Mouse (Mus musculus) cerebellum, postnatal 14 days (tissue): ENCODE measurements around the gene P4hb.
"Not testable (repeated sequence)": the region's sequence is repeated elsewhere in the genome, so short reads cannot be mapped to it uniquely, and the experiment has no call there.

Source experiments
- DNase-seq, 2 experiments: peaks; one replicate each; pipeline ENCODE4 v3.0.0; 2021; ENCODE audit warnings: mixed read lengths in 2 of 2

P4hb gene

DNA sequence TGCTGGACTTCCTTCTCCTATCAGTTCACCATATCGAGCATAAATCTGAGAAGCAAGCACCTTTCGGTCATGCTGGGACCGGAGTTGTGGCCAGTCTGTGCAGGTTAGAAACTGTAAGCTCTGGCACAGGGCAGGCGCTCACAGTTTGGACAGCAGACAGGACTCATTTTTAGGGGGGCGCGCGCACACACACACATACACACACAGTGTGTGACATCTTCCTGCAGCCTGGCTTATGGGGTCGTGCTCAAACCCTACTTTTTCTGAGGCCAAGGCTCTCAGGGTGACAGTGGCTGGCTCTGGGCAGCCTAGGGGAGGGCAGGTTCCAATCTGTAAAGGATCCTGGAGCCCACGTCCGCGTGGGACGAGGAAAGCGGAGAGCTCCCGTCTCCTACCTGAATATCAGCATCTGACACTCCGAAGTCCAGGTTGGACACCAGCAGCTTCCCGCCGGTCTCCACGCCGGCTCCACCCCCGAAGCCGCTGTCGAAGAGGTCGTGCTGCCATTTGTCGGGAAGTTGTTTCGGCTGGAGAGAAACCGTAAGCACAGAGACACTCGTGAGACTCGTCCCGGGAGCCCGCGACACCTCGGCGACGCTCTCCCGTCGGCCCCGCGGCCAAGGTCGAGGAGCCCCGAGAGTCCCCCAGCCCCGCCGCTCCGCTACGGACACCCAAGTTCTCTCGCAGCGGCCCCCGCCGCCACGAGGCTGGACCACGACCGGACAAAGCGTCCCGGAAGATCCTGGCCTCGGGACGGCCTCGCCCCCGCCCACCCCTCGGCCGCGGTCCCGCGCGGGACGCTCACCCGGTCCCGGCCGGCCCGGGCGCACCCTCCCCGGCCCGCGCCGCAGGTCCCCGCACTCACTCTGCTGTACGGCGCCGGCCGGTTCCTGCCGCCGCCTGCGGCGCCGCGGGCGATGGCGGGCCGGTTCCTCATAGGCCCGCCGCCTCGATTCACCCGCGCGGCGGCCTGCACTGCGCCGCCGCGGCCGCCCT, 24.5 kb upstream of the P4hb start:
- peak; percentile 14 to 37 for DNase-seq

DNA sequence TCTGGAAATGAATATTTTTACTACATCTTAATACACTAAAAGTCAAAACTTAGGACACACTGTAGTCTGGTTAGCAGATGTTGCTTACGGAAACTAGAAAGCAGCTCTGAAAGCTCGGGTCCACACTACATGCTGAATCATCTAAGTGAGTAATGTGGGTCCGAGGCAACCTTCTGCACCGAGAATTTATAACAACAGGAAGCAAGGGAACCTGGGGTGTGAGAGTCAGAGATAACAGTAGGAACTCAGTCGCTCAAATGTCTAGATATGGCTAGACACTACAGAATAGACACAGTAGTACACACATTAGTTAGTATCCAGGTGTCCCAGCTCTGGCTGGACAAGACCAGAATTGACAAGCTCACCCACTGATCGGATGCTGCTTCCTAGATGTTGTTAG, 15.5 kb upstream of the P4hb start:
- no peak for DNase-seq

DNA sequence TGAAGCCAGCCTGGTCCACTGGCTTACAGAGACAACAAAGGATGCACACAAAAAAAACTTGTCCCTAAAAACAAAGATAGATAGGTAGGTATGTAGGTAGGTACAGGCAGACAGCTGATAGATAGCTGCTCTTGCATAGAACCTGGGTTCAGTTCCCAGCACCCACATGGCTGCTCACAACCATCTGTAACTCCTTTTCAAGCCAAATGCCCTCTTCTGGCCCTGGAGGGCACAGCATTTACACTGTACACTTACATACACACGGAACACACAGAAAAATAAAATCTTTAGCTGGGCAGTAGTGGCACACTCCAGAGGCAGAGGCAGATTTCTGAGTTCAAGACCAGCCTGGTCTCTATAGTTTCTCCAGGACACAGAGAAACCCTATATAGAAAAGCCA, 10.9 kb upstream of the P4hb start:
- DNase-seq = no peak

DNA sequence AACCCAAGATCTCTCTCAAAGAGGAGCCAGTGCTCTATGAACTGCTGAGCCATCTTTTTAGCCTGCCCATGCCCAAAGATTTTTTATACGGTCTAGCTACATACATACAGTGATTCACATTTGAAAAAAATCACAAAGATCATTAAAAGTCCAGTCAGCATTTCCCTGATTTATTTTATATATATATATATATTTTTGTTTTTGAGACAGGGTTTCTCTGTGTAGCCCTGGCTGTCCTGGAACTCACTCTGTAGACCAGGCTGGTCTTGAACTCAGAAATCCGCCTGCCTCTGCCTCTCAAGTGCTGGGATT, 9.9 kb upstream of the P4hb start:
- DNase-seq = not testable (repeated sequence)

DNA sequence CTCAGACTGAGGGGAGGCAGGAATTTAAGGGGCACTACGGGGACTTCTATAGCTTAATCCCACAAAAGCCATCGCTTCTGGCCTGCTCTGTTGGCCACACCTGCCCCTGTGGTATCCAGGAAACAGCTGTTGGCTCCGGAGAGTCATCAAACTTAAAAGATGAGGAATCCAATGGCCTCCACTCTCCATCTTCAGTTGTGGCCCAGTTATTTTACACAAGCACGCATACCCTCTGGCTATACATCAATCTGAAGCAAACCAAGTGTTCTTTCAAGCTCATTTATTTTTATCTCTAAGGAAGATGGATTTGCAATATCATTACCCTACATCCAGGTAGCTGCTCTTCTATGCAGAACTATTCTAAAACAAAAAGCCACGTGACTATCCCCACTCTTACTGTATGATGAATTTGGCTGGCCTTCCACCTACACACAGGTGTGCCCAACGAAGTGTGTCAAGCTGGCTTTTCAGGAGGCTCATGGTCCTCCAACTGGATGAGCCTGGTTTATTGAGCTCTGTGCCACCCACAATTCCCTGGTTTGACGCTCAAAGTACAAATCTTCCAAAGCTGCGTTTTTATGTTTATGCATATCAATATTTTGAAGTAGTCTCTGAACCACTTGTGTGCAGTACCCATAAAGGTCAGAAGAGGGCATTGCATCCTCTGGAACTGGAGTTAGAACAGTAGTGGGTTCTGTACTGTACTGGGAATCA, 9.4 kb upstream of the P4hb start:
- DNase-seq = peak; percentile 55 to 70

DNA sequence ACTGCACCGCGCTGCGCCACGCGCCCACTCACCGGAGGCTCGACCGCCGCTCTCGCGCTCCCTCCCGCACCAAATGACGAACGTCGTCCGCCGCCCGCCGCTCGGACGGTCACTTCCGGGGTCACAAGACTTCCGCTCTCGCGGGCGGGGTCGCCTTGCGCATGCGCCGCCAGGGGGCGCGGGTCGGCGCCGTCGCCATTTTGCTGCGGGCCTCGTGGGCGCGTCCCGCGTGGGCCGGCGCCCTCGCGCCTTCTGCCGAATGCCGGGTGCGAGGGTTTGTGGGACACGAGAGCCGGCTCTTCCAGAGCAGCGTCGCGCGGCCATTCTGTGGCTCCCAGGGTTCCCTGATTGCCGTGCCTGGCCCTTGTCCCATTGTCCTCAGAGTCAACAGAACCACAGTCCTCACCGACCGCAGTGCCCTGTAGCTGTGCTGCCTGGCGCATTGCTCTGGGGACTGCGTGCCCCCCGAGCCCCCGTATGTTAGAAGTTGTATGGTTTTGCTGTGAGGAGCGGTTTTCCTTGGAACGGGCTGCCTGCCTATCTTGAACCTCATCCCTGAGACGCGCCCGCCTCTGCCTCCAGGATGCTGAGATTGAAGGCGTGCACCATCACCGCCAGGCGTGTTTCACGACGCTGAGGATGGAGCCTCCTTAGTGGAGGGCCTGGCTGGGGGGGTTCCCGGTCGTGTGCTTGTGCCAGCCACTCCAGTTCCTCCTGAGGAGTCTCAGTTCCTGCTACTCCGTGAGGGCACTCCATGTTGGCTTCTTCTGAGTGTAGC, 8.6 kb upstream of the P4hb start, which contains the start of gene Arhgdia:
TSS of gene Arhgdia (minus strand) at position 135 of the 778 bp plus-strand sequence.
- DNase-seq = peak; percentile 93 to 95

DNA sequence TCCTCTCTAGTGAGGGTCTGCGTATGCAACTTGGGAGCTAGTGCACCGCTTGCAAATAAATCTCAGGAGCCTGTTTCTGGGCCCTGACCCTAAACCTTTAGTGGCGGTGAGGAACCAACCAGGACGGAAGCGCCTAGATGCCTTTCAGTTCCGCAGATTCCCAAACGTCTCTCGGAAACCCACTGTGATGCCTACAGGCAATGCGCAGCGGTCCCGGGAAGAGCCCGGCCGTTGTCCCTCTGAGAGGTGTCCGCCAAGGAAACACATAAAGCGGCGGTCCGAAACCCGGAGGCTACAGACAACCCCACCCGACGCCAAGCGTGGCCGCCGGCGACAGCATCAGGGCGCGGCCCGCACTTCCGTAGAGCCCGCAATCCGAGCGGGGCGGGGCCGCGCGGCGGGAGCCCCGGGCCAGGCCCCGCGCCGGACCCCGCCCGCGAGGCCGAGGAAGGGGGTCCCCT, 7.8 kb upstream of the P4hb start:
- peak; percentile 55 for DNase-seq

DNA sequence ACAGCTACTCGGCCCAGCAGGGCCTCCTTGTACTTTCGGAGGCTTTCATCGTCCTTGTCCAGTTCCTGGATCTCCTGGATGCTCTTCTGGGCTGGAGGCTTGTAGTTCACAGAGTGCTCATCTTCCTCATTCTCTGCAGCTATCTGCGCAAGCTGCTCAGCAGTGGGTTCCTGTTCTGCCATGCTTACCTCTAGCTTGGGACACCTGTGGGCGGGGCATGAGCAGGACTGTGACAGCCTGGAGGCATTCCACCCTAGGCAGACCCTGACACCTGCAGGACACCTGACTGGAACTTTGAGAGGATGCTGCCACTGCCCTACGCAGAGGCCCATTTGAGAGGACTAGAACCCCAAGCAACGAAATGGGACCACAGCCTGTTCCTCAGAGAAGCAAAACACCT, 7.1 kb upstream of the P4hb start:
- peak; percentile 39 to 41 for DNase-seq

DNA sequence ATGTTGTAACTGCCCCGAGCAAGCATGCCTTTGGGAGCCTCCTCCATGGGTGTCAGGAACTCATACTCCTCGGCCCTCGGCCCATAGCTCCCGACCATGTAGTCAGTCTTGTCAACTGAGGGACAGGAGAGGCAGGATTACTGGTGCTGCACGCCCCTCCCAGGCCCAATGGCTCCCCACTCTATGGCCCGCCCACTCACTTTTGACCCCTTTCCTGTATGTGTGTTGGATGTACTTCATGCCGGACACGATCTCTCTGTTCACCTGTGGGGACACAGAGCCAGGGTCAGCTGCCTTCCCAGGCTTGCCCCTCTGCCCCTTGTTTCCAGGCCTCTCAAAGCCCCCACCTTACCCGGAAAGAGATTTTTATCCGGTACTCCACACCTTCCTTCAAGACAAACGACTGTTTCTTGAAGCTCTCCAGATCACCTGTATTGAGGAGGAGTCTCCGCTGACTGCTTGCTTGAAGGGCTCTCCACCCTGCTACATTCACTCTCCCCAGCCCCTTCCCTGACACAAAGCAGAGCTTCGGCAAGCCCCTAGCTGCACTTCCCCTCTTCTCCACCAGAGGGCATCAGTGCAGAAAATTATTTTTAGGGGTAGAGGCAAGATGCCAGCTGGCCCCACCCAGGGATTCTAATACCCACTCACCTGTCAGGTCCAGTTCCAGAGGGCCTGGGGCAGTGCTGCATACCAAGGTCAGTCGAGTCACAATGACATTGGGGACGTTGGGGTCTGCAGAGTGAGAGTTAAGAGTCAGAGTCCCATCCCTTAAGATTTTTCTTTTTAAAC, 6.5 kb upstream of the P4hb start:
- peak; percentile 89 to 93 for DNase-seq

DNA sequence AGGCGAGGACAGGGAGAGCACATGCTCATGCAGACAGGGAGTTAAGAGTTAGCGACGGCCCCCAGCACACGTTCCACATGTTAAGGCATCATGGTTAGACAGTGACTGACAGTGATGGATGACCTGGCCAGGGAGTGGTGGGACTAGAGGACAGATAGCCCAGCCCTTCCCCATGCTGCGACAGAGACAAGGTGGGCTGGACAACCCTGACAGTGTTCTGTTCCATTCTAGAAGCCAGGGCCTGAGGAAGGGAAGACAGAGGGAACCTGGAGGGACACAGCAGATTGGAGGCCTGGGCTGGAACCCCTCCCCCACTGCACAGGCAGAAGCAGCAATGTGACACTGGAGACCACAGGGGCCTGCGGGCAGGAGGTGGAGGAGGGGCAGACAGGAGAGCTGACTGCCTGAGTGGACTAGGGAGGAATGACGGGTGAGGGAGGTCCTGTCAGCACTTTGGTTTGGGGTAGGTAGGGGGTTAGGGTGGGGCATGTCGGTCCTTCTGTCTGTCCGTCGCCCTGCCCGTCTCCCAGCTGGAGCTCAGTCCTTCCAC, 5.7 kb upstream of the P4hb start:
- DNase-seq = peak; percentile 22 to 42

DNA sequence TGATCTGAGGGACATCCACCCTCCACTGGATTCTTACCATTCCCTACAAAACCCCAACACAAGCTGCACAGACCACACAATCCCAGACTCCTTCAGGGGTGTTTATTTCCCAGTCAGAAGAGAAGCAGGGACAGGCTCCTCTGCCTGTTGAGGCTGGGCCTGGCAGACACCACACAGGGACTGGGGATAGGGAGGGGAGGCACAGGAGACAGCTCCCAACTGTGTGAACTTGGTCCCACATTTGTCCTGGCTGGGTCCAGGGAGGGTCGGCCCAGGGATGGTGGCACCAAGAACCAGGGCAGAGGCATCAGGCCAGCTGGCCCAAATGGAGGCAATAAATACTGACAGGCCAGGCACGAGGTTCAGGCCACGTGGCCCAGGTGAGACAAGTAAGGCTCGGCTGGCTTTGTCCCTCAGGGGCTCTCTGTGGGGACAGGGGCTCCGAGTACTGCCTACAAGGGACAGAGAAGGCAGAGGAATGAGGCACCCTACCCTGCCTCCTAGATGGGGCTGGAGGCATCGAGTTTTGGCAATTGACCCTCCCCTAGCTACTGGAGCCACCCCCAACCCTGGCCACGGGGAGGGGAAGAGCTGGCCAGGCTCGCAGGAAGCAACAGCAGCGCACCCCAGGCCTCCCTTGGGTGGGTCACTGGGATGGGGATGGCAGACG, 5.1 kb upstream of the P4hb start:
- peak; percentile 25 to 26 for DNase-seq

DNA sequence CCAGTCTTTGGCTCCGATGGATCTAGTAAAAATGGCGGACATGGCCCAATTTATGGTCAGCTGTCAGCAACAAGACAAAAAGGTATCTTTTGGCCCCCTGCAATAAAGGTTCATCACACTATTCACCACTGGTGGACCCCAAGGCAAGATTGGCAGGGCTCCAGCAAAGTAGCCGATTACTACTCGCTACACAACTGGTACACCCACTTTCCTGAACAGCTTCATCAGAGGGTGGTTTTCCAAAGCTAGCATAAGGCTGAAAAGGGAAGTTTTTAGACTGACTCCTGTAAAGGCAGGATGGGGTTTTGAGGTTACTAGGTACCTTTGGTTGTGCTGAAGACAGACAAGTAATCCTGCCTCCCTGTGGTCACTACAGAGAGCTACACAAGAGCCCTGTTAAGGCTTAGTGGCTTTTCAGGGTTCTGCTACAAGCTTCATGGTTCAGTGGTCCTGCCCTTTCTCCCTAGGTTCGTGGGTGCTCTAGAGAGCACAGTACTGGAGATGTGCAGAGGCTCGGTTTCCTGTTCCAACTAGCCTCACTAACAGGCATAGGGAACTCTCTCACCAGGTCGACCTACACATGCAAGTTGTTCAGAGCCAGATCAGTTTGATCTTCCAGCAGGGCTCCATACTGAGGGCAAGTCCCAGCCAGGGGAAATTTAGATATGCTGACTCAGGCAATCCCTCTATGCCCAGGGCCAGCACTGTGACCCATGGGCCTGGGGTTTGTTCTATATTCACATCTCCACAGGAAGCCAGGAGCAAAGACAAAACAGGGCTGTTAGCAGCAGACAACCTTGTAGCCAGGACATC, 4.4 kb upstream of the P4hb start:
- peak; percentile 42 to 63 for DNase-seq

DNA sequence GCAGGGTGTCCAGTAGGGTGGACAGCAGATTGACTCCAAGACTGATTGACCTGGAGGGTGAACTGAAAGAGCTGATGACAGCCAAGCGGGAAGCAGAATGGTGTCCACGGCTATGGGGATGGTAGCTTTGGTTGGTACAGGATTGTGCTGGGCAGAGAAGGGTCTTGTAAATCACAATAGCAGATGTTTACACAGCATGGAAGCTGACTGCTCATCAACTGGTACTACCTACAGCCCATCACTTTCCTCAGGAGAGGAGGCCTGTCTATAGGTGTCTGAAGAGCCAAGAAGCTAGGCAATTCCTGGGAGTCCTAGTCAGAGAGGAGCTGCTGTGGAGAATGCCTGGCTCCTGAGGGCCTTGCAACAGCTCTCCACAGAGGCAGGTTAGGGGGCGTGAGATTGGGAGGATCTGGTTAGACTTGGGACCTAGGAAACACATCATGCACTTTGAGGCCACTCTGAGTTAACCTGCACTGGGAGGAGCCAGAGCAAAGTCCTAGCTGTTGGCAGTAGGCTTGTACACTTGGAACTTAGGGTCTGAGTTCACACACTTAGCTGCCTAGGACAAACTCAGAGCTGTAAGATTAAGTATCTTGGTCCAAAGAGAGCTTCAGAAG, 3.4 kb upstream of the P4hb start:
- DNase-seq = no peak

DNA sequence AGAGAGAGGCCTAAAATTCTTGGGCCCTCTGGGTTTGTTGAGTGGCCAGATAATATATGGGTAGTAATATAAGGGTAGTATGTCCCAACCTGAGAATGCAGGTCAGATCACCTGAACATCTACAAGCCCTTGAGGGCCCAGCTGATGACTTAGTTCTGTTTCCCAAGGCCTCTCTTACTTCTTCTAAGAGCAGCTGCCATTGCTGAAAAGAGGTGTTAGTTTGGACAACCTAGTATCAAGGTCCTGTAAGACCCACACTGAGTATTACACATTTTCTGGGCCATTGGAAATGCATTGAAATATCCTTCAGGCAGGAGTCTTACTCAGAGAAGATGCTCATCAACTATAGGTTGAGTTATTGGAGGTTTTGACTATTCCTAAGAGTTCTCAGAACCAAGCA, 2.9 kb upstream of the P4hb start:
- DNase-seq = no peak

DNA sequence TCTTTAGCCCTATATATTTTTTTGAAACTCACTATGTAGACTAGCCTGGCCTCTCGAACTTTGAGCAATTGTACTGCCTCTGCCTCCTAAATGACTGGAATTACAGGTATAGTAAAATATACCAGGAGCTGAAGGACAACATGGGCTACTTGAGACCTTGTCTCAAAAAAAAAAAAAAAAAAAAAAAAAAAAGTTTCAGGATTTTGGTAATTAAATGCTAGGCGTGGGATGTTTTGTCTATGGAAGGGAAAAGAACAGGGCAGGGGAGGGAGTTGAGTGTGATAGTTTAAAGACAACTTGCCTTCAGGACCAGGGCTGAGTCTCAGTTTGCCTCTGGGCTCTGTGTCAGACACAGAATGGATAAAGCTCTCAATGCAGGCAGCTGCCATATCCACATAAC, 2.0 kb upstream of the P4hb start:
- DNase-seq = no peak

DNA sequence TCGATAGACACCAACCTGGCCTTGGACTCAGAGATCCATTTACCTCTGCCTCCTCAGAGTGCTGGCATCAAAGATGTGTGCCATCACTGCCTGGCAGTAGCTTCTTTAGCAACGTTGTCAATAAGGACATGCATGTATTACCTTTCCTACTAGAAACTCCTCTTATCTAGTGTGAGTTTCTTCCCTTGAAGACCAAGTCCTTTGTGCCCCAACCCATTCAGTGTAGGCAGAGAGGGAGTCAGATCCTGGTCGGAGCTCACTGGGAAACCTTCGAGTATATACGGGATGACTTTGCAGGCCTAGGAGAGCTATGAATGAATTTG, 1.2 kb upstream of the P4hb start:
- DNase-seq = no peak

DNA sequence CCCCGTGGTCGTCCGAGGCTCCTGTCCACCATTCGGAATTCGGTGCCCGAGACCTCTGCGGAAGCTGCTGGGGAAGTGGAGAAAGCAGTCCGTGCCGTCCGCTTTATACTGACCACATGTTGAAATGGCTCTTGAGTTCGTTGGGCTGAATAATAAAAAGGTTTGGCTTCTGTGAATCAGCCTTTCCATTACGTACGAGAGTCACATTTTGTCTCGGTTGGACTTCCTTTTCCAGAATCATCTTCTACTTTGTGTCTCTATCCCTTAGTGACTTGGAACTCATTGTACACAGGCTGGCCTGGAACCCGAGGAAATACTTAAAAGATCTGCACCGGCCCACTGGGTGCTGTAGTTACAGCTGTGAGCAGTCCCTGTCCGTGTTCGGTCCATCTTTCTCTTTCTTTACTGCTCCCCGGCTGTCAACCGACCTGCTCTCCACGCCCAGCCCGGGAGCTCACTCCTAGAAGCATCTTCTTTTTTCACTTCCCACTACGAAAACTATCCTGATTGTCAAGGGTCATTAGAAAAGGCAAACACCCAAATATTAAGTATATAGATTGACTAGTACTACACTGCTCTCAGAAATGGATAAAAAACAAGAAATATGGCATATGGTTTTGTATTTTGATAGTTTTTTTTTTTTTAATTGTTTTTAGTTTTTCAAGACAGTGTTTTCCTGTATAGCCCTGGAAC, 678 bp upstream of the P4hb start:
- DNase-seq = no peak

DNA sequence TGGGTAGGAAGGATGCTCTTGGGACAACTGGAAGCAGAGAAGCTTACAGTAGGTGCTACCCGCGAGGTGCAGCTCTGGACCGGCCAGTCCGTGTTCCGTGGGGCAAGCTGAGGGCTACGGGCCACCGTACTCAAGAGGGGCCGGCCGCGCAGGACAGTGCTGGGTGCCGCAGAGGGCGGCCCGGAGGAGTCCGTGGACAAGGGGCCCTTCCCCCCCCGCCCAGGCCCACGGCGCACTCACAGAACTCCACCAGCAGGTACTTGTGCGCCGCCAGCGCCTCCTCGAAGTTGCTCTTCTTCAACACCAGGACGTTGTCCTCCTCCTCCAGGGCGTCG, 669 bp downstream of the P4hb start:
- DNase-seq = peak in 1 of 2 experiments; percentile 41

DNA sequence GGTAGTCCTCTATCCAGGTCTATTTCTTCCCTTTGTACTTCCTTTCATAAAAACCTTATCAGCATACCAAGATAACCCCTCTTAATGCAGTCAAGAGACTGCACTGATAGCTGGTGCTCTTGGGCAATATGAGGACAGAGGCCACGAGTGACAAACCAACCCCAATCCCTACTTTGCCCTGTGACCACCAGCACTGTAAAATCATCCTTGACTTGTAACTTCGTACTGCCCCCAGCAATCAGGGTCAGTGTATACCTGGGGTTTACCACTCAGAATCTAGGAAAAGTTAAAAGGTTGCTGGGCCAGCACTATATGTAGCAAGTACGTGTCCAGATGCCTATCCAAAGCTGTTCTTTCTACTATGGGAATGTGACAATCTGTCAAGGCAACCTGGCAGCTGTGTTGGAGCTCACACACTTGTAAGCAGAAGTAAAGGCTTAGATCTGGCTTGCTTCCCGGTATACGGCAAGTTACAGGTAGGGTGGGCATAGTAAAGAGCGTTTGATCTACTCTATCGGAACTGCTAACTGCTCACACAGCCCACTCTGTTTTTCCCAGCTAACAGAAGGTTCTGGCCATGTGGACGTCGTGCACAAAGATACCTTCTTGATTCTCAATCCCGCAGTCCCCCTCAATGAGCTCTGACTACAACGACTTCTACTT, 1.2 kb downstream of the P4hb start:
- DNase-seq = no peak
